Mouse (Mus musculus): Measurements from ENCODE around the gene Zbtb48.

GRCm38 (mm10) chr4:152072655-152073054 is 45.2 kb upstream of the Zbtb48 start:
- no peak for TF ChIP-seq CTCF (IDR thresholded peaks at IDR 0.05; ENCODE audit: low read depth)
- no peak for TF ChIP-seq EP300 (IDR thresholded peaks at IDR 0.05; ENCODE audit: low read depth)
